Mouse (Mus musculus): ENCODE data around the gene Npas2.

GRCm38 (mm10) chr1:39384914-39385313 lies 191.4 kb downstream of the Npas2 start:
- TF ChIP-seq CTCF (IDR thresholded peaks at IDR 0.05; ENCODE audit: control insufficient read depth, insufficient read depth, insufficient replicate concordance, low read depth, low read length) (no peak), POLR2A (IDR thresholded peaks at IDR 0.05; ENCODE audit: control insufficient read depth, low read depth, low read length) (no peak)
